Mouse (Mus musculus): ENCODE data around the gene Hist1h1b. TPM values are rescaled to one million over a fixed set of nuclear protein-coding genes. Genes with fewer than 3 reads are reported as not detected.
"Not testable (repeated sequence)": the region's sequence is repeated elsewhere in the genome, so short reads cannot be mapped to it uniquely, and the experiment has no call there.

The Hist1h1b gene
- total RNA-seq, 4 experiments from 2014 or later = 7.2 to 11.0 (median 10.2) TPM

DNA sequence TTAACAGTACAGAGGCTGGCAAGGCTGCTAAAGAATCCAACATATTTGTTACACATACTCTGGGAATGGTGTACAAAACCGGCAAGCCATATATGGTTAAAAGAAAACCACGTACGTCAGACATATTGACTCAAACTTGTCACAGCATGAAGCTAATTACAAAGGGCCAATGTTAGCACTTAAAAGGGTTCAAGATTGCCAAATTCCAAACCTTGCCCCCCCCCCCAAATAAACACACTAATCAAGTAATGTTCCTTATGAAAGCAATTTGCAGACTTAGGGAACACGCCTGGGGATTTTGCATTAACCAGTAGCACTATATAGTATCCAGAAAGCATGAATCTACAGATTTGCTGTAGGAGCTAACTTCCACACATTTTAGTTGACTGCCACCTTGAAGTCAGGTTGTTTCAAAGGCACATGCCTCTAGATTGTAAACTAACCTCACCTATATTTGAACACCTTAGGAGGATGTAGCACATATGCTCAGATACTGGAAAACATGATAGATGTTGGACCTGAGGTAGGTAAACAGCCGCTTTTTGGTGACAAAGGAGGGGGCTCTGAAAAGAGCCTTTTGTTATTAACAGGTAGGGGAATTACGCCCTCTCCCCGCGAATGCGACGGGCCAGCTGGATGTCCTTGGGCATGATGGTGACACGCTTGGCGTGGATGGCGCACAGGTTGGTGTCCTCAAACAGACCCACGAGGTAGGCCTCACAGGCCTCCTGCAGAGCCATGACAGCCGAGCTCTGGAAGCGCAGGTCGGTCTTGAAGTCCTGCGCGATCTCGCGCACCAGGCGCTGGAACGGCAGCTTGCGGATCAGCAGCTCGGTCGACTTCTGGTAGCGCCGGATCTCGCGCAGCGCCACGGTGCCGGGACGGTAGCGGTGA is 2.2 kb upstream of the Hist1h1b start:
- peak in 1 of 2 experiments; percentile 27 for DNase-seq (ENCODE audit: low spot score in 2 of 2)

DNA sequence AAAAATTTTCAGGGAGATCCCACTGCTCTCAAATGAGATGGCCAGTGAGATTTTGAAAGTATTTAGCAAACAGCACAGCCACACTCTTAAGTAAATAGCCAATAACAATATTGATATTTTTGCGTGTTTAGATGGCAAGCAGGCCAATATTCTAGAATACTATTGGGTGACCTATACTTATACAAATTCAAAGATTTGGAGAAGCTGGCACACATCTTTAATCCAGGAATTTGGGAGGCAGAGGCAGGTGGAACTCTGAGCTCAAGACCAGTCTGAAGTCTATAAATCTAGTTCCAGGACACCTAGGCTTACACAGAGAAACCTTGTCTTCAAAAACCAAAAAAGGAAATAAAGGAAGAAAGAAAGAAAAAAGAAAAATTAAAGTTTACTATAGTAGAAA is 1.2 kb upstream of the Hist1h1b start:
- no peak for DNase-seq (ENCODE audit: low spot score in 2 of 2)

DNA sequence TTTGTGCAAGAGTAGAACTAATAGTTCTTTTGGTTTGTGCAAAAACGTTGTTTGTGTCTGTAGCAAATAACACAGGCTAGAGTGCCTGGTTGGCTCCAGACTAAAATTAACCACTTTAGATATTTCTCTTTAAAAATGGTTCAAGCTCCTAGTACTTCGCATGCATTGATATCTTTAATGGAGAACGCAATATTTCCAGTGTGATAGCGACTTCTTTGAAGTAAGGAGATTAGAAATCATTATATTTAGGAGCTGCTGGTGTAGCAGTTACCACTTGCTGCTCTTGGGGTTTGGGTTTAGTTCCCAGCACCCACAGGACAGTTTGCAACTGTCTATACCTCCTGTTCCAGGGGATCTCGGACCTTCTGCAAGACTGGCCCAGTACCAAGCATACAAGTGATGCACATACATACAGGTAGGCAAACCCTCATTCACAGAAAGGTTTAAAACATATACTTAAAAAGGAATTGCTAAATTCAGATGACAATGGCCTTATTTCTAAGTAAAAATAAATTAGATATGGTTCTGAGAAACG is 663 bp upstream of the Hist1h1b start:
- no peak for DNase-seq (ENCODE audit: low spot score in 2 of 2)

DNA sequence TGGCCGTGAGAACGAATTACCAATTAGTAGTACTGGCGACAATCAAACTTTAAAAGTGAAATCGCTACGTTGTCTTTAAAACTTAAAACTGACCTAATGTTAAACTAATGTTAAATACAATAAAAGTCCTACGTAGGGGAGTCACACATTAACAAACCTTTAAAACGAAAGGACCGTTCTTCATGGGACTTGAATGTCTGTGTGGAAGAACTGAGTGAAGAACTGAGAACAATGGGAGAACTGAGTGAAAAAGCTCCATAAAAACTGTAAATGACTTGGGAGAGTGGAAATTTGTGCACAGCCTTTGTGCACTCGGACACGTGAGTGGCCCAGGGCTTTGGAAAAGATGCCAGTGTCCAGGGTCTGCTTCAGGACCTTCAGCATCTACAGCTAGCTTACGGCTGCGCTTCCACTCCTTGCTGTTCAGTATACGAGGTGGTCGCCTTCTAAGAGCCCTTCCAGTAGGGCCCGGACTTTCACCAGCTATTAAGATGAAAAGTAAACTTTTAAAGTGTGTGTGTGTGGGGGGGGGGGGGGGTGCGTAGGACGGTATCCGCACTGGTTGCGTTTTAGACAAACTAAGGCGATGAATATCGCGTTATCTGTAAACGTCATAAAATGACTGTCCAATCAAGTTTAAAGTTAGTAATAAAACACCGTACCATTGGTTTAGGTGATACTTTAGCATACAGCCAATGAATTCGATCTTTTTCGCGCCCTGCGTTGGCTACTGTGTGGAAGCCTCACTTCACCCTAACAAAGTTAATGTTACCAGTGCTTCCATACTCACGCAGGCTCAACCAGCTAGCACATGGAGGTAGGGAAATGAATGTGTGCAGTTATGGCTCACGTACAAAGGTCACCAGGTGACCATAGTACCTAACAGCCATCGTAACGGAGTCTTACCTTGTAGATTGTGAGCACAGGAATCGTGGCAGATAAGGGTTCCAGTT is 1.3 kb downstream of the Hist1h1b start:
- DNase-seq (ENCODE audit: low spot score in 2 of 2) = peak; percentile 49 to 58

DNA sequence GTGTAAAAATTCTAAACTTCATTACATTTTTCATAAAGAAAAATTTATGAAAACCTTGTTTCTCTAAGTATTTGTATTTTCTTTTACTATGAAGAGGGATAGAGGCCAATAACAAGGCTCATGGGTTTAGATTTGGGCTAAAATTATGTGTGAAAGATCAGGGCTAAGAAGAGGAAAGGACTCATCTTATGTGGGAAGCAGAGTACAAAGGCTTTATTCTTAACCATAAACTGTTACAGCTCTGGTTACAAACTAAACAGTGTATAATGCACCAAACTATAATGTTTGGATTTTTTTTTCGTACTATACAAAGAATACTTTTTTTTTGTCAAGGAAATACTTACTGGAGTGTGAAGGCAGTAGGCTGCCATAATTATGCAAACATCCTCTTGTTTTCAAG is 24.7 kb downstream of the Hist1h1b start:
- DNase-seq (ENCODE audit: low spot score in 2 of 2) = no peak

DNA sequence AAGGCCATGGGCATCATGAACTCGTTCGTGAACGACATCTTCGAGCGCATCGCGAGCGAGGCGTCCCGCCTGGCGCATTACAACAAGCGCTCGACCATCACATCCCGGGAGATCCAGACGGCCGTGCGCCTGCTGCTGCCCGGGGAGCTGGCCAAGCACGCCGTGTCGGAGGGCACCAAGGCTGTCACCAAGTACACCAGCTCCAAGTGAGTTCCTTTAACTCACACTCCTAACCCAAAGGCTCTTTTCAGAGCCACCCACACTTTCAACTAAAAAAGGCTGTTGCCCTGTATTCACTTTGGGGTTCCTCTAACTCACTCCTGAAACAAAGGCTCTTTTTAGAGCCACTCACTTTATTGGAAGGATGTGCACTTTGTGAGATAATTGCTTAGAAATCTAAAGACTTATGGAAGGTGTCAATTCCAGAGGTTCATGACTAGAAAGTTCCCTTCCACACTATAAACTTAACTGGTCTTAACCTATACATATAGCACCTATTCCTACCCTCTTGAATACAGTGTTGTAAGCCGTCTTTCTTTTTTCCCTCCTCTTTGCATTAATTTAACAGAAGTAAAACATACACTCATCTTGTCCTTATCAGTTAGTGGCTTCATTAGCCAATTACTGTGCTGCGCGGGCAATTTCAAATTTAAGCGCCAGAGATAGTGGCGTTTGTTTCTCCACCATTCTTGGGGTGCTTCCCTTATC is 26.0 kb downstream of the Hist1h1b start:
- not testable (repeated sequence) for DNase-seq (ENCODE audit: low spot score in 2 of 2)

DNA sequence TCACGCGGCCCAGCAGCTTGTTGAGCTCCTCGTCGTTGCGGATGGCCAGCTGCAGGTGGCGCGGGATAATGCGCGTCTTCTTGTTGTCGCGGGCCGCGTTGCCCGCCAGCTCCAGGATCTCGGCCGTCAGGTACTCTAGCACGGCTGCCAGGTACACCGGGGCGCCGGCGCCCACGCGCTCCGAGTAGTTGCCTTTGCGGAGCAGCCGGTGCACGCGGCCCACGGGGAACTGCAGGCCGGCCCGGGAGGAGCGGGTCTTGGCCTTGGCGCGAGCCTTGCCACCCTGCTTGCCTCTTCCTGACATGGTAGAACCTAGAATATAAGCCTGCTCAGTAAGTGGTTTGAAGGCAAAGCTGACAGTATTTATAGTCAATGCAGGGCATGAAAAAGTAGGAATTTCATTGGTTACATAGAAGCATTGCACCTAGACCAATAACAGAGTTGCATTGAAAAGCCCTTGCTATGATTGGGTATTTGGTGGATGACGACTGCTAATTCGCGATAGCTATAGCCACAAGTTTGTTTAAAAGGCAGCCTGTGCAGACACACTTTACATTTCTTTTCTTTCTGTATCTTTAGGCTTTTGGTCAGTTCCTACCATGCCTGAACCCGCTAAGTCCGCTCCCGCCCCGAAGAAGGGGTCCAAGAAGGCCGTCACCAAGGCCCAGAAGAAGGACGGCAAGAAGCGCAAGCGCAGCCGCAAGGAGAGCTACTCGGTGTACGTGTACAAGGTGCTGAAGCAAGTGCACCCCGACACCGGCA is 26.7 kb downstream of the Hist1h1b start, which contains the start of the genes Hist1h2ak and Hist1h2bn:
Gene Hist1h2ak, minus strand, starts transcription at position 304 of the 762 bp plus-strand sequence.
Gene Hist1h2bn, plus strand, starts transcription at position 600 of the 762 bp plus-strand sequence.
- DNase-seq (ENCODE audit: low spot score in 2 of 2) = peak; percentile 47 to 80

DNA sequence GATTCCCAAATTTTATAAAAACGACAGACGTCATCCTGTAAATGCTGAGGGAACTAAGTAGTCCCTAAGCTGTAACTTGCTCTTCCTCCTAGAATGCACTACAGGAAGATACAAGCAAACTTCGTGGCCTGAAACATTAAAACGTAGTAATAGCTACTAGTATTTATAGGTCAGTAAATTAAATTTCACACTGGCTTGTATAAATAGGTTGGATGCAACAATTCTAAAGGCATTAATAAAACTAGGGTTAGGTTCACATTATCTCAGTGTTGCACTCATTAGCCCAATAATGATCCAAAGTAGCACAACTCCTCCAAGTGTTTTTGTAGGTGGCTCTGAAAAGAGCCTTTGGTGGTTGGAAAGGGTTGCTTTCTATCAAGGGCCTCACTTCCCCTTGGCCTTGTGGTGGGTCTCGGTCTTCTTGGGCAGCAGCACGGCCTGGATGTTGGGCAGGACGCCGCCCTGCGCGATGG is 27.3 kb downstream of the Hist1h1b start:
- peak in 1 of 2 experiments; percentile 9 for DNase-seq (ENCODE audit: low spot score in 2 of 2)

DNA sequence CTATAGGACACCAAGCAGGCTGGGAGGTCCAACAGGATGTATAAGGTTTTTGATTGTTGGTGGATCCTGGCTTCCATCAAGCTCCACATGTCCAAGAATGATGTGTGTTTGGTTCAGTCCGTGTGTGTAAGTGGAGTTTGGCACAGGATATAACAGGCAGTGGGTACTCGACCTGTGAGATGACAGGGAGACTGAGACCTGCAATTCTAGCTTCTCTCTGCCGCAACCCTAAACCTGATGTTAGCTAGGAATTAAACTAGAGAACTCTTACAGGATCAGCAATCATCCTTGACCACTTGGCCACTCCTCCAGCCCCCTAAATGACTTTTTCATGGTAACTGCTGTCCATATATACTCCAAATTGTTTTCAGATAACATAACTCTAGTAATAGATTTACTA is 28.1 kb downstream of the Hist1h1b start:
- DNase-seq (ENCODE audit: low spot score in 2 of 2) = no peak

DNA sequence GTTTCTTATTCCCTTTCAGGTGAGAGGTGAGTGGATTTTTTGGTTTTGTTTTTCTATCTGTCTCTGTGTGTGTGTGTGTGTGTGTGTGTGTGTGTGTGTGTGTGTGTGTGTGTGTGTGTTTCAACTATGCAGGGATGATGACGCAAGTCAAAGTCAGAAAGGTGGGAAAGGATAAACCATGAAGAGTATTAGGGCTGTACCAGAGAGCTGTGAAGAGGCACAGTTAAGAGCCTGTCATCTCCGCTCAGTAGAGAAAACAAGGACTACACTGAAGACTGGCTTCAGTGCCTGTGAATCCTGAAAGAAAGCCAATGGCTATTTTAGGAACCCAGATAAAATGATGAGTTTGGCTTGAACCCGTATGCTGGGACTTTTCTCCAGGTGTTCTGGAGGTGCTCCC is 28.6 kb downstream of the Hist1h1b start:
- no peak for DNase-seq (ENCODE audit: low spot score in 2 of 2)

DNA sequence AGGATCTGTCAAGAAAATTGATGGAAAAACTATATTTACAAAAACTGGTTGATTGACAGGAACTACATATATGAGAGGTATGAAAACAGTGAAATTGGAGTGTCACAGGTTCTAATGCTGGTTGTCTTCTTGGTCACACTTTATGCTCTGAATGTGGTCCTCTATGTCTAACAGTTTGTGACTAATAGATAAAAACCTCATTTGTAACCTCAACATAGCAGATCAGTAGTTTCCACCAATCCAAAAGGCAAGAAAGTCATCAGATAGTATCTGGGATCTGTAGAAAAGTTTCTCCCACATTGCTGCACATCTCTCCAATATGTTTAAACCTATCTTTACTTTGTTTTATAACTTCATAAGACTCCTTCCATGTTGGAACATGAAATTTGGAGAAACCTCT is 29.0 kb downstream of the Hist1h1b start:
- no peak for DNase-seq (ENCODE audit: low spot score in 2 of 2)

DNA sequence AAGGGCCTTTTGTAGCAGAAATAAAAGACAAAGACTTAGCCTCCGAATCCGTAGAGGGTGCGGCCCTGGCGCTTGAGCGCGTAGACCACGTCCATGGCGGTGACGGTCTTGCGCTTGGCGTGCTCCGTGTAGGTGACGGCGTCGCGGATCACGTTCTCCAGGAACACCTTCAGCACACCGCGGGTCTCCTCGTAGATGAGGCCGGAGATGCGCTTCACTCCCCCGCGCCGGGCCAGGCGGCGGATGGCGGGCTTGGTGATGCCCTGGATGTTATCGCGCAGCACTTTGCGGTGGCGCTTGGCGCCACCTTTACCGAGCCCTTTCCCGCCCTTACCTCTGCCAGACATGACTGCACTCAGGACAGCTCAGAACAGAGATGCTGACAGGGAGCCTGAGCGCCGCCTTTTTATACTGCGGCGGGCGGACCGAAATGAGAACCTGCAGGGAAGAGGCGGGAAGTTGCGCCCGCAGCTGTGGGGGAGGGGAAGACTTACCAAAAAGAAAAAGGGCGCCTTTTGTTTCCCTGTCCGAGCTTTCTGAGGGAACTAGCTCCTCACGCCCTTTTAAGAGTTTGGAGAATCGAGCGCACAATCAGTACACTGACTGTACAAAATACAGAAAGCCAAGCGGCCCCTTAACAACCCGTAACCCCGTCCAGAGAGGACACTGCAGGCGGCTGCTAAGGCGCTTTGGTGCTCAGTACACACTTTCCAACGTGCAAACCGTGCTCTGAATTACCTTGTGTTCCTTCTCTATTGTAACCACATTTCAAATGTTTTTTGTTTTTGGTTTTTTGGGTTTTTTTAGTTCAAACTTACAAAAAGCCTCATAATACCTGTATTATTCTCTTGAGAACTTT is 30.0 kb downstream of the Hist1h1b start, which contains the start of gene Hist1h4k:
Gene Hist1h4k, minus strand, starts transcription at position 347 of the 859 bp plus-strand sequence.
- peak; percentile 90 to 95 for DNase-seq (ENCODE audit: low spot score in 2 of 2)

DNA sequence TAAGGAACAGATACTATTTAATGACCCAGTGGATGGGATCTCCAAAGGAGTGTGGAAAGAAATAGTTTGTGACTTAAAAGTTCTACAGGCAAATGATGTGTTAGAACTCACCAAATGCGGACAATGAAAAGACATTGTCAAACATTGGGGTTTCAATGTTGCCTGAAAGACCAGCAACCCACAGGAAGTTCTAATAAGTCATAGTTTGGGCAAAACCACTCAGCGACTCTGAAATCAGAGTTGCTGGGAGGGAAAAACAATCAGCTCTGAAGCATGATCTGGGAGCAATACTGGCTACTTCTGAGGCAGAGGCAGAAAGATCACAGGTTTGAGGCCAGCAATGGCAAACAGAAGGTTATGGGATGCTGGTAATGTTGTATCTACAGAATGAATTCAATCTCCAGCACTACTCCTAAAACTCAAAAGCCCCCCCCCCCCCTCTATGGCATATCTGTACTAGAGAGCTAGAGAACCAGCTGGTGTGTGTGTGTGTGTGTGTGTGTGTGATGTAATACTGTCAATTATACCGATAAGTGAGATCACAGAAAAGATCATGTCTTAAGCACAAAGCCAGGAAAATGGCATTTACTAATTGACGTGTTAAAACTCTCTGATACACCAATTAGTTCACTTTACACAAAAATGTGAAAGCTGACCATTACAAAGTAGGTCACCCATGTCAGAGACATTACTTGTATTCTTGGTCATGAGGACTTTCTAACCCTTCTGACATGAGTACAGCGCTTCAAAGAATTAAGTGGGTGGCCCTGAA is 30.9 kb downstream of the Hist1h1b start:
- no peak for DNase-seq (ENCODE audit: low spot score in 2 of 2)

DNA sequence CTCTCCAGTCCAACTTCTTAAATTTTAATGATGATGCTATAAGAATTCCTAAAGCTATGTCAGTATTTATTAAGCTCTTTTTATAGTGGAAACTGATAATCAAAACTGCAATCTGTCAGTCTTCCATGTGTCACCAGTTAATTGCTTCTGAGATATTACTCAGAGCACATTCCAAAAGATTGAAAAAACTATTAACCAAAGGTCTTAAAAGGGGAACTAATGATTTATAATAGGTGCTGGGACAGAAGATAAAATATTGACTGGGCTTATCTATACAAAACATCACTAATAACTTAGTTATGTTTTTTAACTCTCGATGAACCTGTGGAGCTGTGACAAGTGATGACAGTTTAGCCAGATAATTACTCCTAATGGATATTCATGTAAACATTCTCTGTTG is 35.4 kb downstream of the Hist1h1b start:
- DNase-seq (ENCODE audit: low spot score in 2 of 2) = no peak

DNA sequence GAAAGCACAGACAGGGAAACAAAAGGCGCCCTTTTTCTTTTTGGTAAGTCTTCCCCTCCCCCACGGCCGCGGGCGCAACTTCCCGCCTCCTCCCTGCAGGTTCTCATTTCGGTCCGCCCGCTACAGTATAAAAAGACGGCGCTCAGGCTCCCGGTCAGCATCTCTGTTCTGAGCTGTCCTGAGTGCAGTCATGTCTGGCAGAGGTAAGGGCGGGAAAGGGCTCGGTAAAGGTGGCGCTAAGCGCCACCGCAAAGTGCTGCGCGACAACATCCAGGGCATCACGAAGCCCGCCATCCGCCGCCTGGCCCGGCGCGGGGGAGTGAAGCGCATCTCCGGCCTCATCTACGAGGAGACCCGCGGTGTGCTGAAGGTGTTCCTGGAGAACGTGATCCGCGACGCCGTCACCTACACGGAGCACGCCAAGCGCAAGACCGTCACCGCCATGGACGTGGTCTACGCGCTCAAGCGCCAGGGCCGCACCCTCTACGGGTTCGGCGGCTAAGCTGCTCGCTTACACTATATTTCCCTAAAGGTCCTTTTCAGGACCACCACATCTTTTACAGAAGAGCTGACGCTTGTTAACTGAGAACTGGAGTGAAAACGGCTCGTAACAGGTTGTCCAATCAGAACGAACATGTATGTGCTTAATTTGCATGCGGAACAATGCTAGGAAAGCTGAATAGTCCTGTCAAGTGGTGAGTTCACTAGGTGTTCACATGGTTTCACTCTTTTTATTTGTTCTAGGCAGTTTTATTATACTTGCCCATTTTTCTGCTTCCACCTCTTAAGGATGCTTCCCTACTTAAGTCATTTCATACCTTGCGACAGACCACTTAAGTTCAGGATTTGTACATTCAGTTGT is 45.3 kb downstream of the Hist1h1b start, which contains the start of gene Hist1h4j:
Gene Hist1h4j, plus strand, starts transcription at position 159 of the 862 bp plus-strand sequence.
- DNase-seq (ENCODE audit: low spot score in 2 of 2) = peak; percentile 59 to 69

DNA sequence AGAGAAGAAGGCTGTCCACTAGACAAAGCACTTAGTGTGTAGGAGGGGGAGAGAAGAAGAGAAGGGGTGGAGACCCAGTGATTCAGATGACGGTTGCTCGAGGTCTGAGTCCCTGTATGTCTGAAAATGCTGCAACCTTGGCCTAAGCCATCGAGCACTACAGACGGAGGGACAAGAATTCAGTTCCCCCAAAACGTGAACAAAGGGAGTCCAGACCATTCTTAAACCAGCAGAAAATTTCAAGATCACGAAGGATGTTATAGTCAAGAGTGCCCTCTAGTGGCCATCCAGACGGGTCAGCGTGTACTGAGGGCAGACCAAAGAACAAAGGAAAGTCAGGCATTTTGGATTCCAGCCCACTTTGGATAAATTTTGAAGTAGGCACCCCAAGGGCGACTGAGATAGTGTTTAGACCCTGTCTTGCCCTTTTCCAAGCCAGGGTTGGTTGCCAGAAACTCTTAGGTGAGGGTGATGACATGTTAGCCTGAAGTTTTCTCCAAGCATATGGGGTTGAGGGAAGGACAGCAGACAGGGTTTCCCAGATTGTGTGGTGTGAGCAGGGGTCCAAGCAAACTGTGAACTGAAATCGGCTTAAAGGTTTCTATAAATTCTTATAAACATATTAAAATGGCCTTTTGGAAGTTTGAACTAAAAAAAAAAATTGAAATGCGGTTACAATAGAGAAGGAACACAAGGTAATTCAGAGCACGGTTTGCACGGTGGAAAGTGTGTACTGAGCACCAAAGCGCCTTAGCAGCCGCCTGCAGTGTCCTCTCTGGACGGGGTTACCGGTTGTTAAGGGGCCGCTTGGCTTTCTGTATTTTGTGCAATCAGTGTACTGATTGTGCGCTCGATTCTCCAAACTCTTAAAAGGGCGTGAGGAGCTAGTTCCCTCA is 46.2 kb downstream of the Hist1h1b start:
- DNase-seq (ENCODE audit: low spot score in 2 of 2) = peak in 1 of 2 experiments; percentile 55
